Mouse (Mus musculus) ES-Bruce4 (cell line): ENCODE measurements at regions not wholly inside any gene's neighbourhood (a gene's known extent, or its start where the extent isn't known, plus 50 kb on each side); places are given as distances from the start of the nearest gene placed in this dataset.

Experiments used
- CTCF ChIP-seq: IDR thresholded peaks from one replicate; pipeline ENCODE4 v1.8.1; 2011; ENCODE audit warnings: low read depth, low read length
- POLR2A ChIP-seq: IDR thresholded peaks from one replicate; pipeline ENCODE4 v1.8.1; 2011; ENCODE audit warnings: low read length; ENCODE audit not compliant: insufficient read depth

DNA sequence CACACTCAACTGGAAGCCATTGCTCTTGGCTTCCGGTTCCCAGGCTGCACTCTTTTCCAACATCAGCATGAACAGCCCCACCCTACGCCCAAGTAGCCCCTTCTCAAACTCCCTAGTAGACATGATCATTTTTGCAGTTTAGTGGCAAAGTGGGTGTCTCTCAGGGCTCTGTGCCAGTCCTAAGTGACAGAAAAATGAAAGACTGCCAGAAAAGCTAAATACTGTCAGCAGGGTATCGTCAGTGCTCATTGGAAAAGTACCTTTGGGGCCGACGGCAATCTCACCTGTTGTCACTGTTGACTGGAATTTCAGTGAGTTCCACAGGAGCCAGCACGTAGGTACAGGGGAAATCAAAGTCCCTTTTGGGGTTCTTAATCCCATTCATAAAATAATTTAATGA lies 211.0 kb downstream of the Gm10260 start:
- TF ChIP-seq CTCF (no peak), POLR2A (no peak)
